25 mouse cellular contexts compared by ENCODE assay signal in the genomic region with DNA sequence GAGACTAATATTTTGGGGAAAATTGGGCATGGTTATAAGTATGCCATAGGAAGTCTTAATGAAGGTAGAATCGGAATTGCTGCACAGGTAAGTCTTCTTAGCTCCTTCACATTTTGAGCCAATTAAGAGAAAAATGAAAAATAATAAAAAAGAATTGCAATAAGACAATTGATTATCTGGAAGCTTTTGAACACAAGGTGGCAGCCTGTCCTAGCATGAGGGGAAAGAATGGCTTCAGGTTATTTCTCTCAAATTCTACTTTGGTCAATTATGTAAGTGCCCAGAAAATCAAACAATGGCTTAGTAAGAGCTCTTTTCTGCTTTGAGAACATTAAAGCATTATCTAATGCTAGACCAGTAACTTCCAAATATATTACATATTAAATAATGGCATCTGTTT. TPM values are rescaled to one million over a fixed set of nuclear protein-coding genes. Genes with fewer than 3 reads are reported as not detected.
DNase-seq lines count a peak whose midpoint lies in the region; ATAC-seq and TF ChIP-seq lines count a peak whose summit lies in the region.
"Had no signal": no experiment of that assay in that cellular context is flagged by ENCODE, and none has a peak within 500 bp of the region (broad histone marks: within the 10 kb centered on the region; RNA-seq: fewer than 3 reads in every experiment).

No protein-coding gene starts in this region.

- no peak overlapping the region for H3K27ac ChIP-seq in kidney, postnatal 0 days
- no peak overlapping the region for H3K27ac ChIP-seq in kidney, embryonic 15.5 days
- H3K27ac ChIP-seq in midbrain, postnatal 0 days (ENCODE audit: low read depth, low read length) = no peak overlapping the region
- no peak overlapping the region for H3K27ac ChIP-seq in midbrain, embryonic 11.5 days (ENCODE audit: low read depth, low read length)
- H3K27ac ChIP-seq: heart, embryonic 13.5 days; hindbrain, embryonic 10.5 days; hindbrain, embryonic 15.5 days; intestine, embryonic 15.5 days; liver, embryonic 15.5 days; lung, embryonic 15.5 days; midbrain, embryonic 12.5 days had no signal

- WGBS in kidney, postnatal 0 days = 86% methylated on average over 1 of the region's 1 CpGs
- WGBS in kidney, embryonic 15.5 days = 85% methylated on average over 1 of the region's 1 CpGs
- WGBS in midbrain, postnatal 0 days = 74% methylated on average over 1 of the region's 1 CpGs
- 71% methylated on average over 1 of the region's 1 CpGs for WGBS in midbrain, embryonic 11.5 days

- peaks cover 16% of the 10 kb centered on the region; the same call in 1 of the 2 replicates for H3K36me3 ChIP-seq in kidney, postnatal 0 days (ENCODE audit: insufficient read depth, low read length)
- H3K36me3 ChIP-seq in kidney, embryonic 15.5 days = peaks cover 36% of the 10 kb centered on the region
- peaks cover 25% of the 10 kb centered on the region for H3K36me3 ChIP-seq in midbrain, postnatal 0 days (ENCODE audit: insufficient read depth, low read length)
- H3K36me3 ChIP-seq in midbrain, embryonic 11.5 days (ENCODE audit: control insufficient read depth, insufficient read depth, low read length) = peaks cover 3% of the 10 kb centered on the region; the same call in 1 of the 2 replicates

- no peak overlapping the region for H3K9ac ChIP-seq in kidney, postnatal 0 days (ENCODE audit: low read depth, low read length)
- H3K9ac ChIP-seq in kidney, embryonic 15.5 days = no peak overlapping the region
- H3K9ac ChIP-seq in midbrain, postnatal 0 days (replicated peaks; ENCODE audit: low read length, poor library complexity, severe bottlenecking) = no peak overlapping the region
- H3K9ac ChIP-seq in midbrain, embryonic 11.5 days (ENCODE audit: low read length) = no peak overlapping the region
- H3K9ac ChIP-seq: heart, embryonic 13.5 days; hindbrain, embryonic 15.5 days; intestine, embryonic 15.5 days; liver, embryonic 15.5 days; lung, embryonic 15.5 days; midbrain, embryonic 12.5 days had no signal

- H3K4me1 ChIP-seq in kidney, postnatal 0 days (replicated peaks; ENCODE audit: insufficient read depth, low read length) = no peaks in the 10 kb centered on the region
- no peaks in the 10 kb centered on the region for H3K4me1 ChIP-seq in kidney, embryonic 15.5 days
- H3K4me1 ChIP-seq in midbrain, postnatal 0 days (ENCODE audit: insufficient read depth, low read length) = no peaks in the 10 kb centered on the region
- H3K4me1 ChIP-seq in midbrain, embryonic 11.5 days (ENCODE audit: control insufficient read depth, insufficient read depth, low read length) = no peaks in the 10 kb centered on the region
- H3K4me1 ChIP-seq: heart, embryonic 13.5 days; hindbrain, embryonic 10.5 days; hindbrain, embryonic 15.5 days; intestine, embryonic 15.5 days; liver, embryonic 15.5 days; lung, embryonic 15.5 days; midbrain, embryonic 12.5 days had no signal

- H3K4me2 ChIP-seq in kidney, postnatal 0 days (ENCODE audit: low read length) = no peak overlapping the region
- H3K4me2 ChIP-seq in kidney, embryonic 15.5 days = no peak overlapping the region
- no peak overlapping the region for H3K4me2 ChIP-seq in midbrain, postnatal 0 days (ENCODE audit: low read depth, low read length, poor library complexity, severe bottlenecking)
- H3K4me2 ChIP-seq in midbrain, embryonic 11.5 days = no peak overlapping the region
- H3K4me2 ChIP-seq: heart, embryonic 13.5 days; hindbrain, embryonic 15.5 days; intestine, embryonic 15.5 days; liver, embryonic 15.5 days; lung, embryonic 15.5 days; midbrain, embryonic 12.5 days had no signal

- ATAC-seq in kidney, postnatal 0 days (replicated peaks; ENCODE audit: low FRiP score, low read depth) = no peak
- ATAC-seq in kidney, embryonic 15.5 days (replicated peaks; ENCODE audit: low FRiP score) = no peak
- no peak for ATAC-seq in midbrain, postnatal 0 days (ENCODE audit: low FRiP score)
- no peak for ATAC-seq in midbrain, embryonic 11.5 days (ENCODE audit: low FRiP score)
- ATAC-seq: forebrain, embryonic 16.5 days; intestine, embryonic 15.5 days had no signal

- no peaks in the 10 kb centered on the region for H3K9me3 ChIP-seq in kidney, postnatal 0 days (replicated peaks; ENCODE audit: low read length)
- H3K9me3 ChIP-seq in kidney, embryonic 15.5 days (replicated peaks) = no peaks in the 10 kb centered on the region
- H3K9me3 ChIP-seq in midbrain, postnatal 0 days (ENCODE audit: low read length) = no peaks in the 10 kb centered on the region
- H3K9me3 ChIP-seq in midbrain, embryonic 11.5 days (ENCODE audit: control insufficient read depth, low read length) = no peaks in the 10 kb centered on the region
- H3K9me3 ChIP-seq: heart, embryonic 13.5 days; hindbrain, embryonic 10.5 days; hindbrain, embryonic 15.5 days; intestine, embryonic 15.5 days; liver, embryonic 15.5 days; lung, embryonic 15.5 days; midbrain, embryonic 12.5 days had no signal

- peak; percentile 46 for TF ChIP-seq CTCF in kidney, postnatal 0 days (IDR thresholded peaks at IDR 0.05; ENCODE audit: low read depth)
- TF ChIP-seq CTCF in midbrain, postnatal 0 days (IDR thresholded peaks at IDR 0.05) = peak; percentile 67

- no peaks in the 10 kb centered on the region for H3K27me3 ChIP-seq in kidney, postnatal 0 days (ENCODE audit: insufficient read depth, low read length)
- no peaks in the 10 kb centered on the region for H3K27me3 ChIP-seq in kidney, embryonic 15.5 days
- H3K27me3 ChIP-seq in midbrain, postnatal 0 days (ENCODE audit: insufficient read depth, low read length) = no peaks in the 10 kb centered on the region
- H3K27me3 ChIP-seq in midbrain, embryonic 11.5 days (ENCODE audit: control insufficient read depth, insufficient read depth, low read length) = no peaks in the 10 kb centered on the region
- H3K27me3 ChIP-seq: heart, embryonic 13.5 days; hindbrain, embryonic 15.5 days; intestine, embryonic 15.5 days; liver, embryonic 15.5 days; lung, embryonic 15.5 days; midbrain, embryonic 12.5 days had no signal

- no peak overlapping the region for H3K4me3 ChIP-seq in kidney, postnatal 0 days (replicated peaks; ENCODE audit: low read depth, low read length)
- H3K4me3 ChIP-seq in kidney, embryonic 15.5 days (replicated peaks) = no peak overlapping the region
- no peak overlapping the region for H3K4me3 ChIP-seq in midbrain, postnatal 0 days (ENCODE audit: low read depth, low read length)
- no peak overlapping the region for H3K4me3 ChIP-seq in midbrain, embryonic 11.5 days (ENCODE audit: low read depth, low read length)
- H3K4me3 ChIP-seq: heart, embryonic 13.5 days; hindbrain, embryonic 10.5 days; hindbrain, embryonic 15.5 days; intestine, embryonic 15.5 days; liver, embryonic 15.5 days; lung, embryonic 15.5 days; midbrain, embryonic 12.5 days had no signal

- peak; percentile 12 for DNase-seq in embryo, embryonic 10.5 days (ENCODE audit: low spot score)
- DNase-seq in embryo, embryonic 10 days (ENCODE audit: low spot score) = no peak
- no peak for DNase-seq in kidney, postnatal 0 days (ENCODE audit: low spot score)
- DNase-seq in midbrain, postnatal 0 days (ENCODE audit: low spot score) = peak; percentile 15
- no peak for DNase-seq in midbrain, embryonic 11.5 days (ENCODE audit: low spot score, missing footprints)
- no peak for DNase-seq in adrenal gland, postnatal 4 days (ENCODE audit: low spot score in 2 of 2)
- no peak for DNase-seq in spleen, postnatal 10 days (ENCODE audit: low spot score in 2 of 2)
- DNase-seq: adrenal gland, adult 8-10 months; cerebellum, adult 18-20 months; cerebellum, postnatal 14 days; gastrocnemius, postnatal 10 days; heart, postnatal 10 days; kidney, adult 9 months; kidney, postnatal 36 days; layer of hippocampus, postnatal 36 days; liver had no signal

RNA-seq across cellular contexts. Expression of gene Acadsb, which starts 23.9 kb away (rescaled TPM):
- 101 and 112 TPM in 2 replicates for polyA plus RNA-seq in kidney, postnatal 0 days (2015; fragmentation: Nextera tagmentation; extraction: Ambion mirVana)
- 99.4 and 101 TPM in 2 replicates for polyA plus RNA-seq in kidney, embryonic 15.5 days (2015; fragmentation: Nextera tagmentation; extraction: Ambion mirVana)
- total RNA-seq in midbrain, postnatal 0 days (2014; rRNA removed) = 36.2 and 47.2 TPM in 2 replicates
- polyA plus RNA-seq in midbrain, postnatal 0 days (2015; fragmentation: Nextera tagmentation; extraction: Ambion mirVana) = 73.2 and 78.7 TPM in 2 replicates
- polyA plus RNA-seq in midbrain, embryonic 11.5 days (2014; fragmentation: Nextera tagmentation; extraction: Ambion mirVana) = 91.0 and 107 TPM in 2 replicates
- total RNA-seq in adrenal gland, postnatal 4 days (2021) = 100 to 1,000 TPM; 183 to 187 TPM

RNA-seq across cellular contexts. Expression of gene Ikzf5, which starts 24.0 kb away (rescaled TPM):
- 11.9 and 13.8 TPM in 2 replicates for polyA plus RNA-seq in kidney, postnatal 0 days (2015; fragmentation: Nextera tagmentation; extraction: Ambion mirVana)
- 14.9 and 16.4 TPM in 2 replicates for polyA plus RNA-seq in kidney, embryonic 15.5 days (2015; fragmentation: Nextera tagmentation; extraction: Ambion mirVana)
- total RNA-seq in midbrain, postnatal 0 days (2014; rRNA removed) = 11.8 and 19.9 TPM in 2 replicates
- 9.5 and 10.8 TPM in 2 replicates for polyA plus RNA-seq in midbrain, postnatal 0 days (2015; fragmentation: Nextera tagmentation; extraction: Ambion mirVana)
- polyA plus RNA-seq in midbrain, embryonic 11.5 days (2014; fragmentation: Nextera tagmentation; extraction: Ambion mirVana) = 27.8 and 31.9 TPM in 2 replicates
- total RNA-seq in adrenal gland, postnatal 4 days (2021) = 10 to 100 TPM; 34.5 to 38.8 TPM

Comparison
In these comparisons a context has a peak if more than half of its experiments do, and no peak if none do; other contexts are left out.
1. DNase-seq: peak in embryo, embryonic 10.5 days (single experiment) and midbrain, postnatal 0 days (single experiment); none in embryo, embryonic 10 days (single experiment), kidney, postnatal 0 days (single experiment), midbrain, embryonic 11.5 days (single experiment), adrenal gland, postnatal 4 days (0 of 2) and spleen, postnatal 10 days (0 of 2).